Comparison of ENCODE assay signal across 10 mouse cellular contexts in genomic region chr7:45634946-45635681, GRCm38 (mm10). TPM values are rescaled to one million over a fixed set of nuclear protein-coding genes. Genes with fewer than 3 reads are reported as not detected.
DNase-seq lines count a peak whose midpoint lies in the region; ATAC-seq lines count a peak whose summit lies in the region.
"Had no signal": no experiment of that assay in that cellular context is flagged by ENCODE, and none has a peak within 500 bp of the region (broad histone marks: within the 10 kb centered on the region; RNA-seq: fewer than 3 reads in every experiment).

No protein-coding gene starts in this region.

- peaks cover 21% of the 10 kb centered on the region for H3K27me3 ChIP-seq in heart, embryonic 13.5 days (replicated peaks)
- peaks cover 13% of the 10 kb centered on the region; the same call in 1 of the 2 replicates for H3K27me3 ChIP-seq in lung, embryonic 15.5 days
- peaks cover 47% of the 10 kb centered on the region for H3K27me3 ChIP-seq in forebrain, embryonic 10.5 days (ENCODE audit: poor library complexity, severe bottlenecking)

- peaks cover 56% of the 10 kb centered on the region for H3K4me1 ChIP-seq in heart, embryonic 13.5 days
- H3K4me1 ChIP-seq in lung, embryonic 15.5 days, result peaks cover 42% of the 10 kb centered on the region
- H3K4me1 ChIP-seq in forebrain, embryonic 10.5 days, result peaks cover 30% of the 10 kb centered on the region

- no peak overlapping the region for H3K4me3 ChIP-seq in heart, embryonic 13.5 days
- no peak overlapping the region for H3K4me3 ChIP-seq in lung, embryonic 15.5 days
- H3K4me3 ChIP-seq in forebrain, embryonic 10.5 days, result no peak overlapping the region

- no peak overlapping the region for H3K9ac ChIP-seq in heart, embryonic 13.5 days
- H3K9ac ChIP-seq in lung, embryonic 15.5 days, result no peak overlapping the region
- H3K9ac ChIP-seq: forebrain, postnatal 0 days had no signal

- ATAC-seq in CD4-positive, CD25-positive, alpha-beta regulatory T cell, adult 4 months, result peak; percentile 73
- ATAC-seq in heart, embryonic 13.5 days (ENCODE audit: extremely low read depth, insufficient number of reproducible peaks, low FRiP score, low TSS enrichment), result no peak
- ATAC-seq in lung, embryonic 15.5 days (ENCODE audit: borderline replicate concordance, extremely low read depth, low FRiP score, low TSS enrichment), result no peak
- ATAC-seq: forebrain, postnatal 0 days had no signal

- DNase-seq in cerebellum, adult 9-11 months, result peak; percentile 43
- DNase-seq in cerebellum, adult 18-20 months, result no peak
- no peak for DNase-seq in forebrain, embryonic 10.5 days (ENCODE audit: extremely low spot score, low spot score)
- DNase-seq in left cerebral cortex, adult 8-10 months (ENCODE audit: low spot score in 2 of 2), result no peak
- no peak for DNase-seq in frontal cortex, postnatal 10 days (ENCODE audit: low spot score in 2 of 2)
- DNase-seq: forebrain, postnatal 0 days had no signal

- no peak overlapping the region for H3K4me2 ChIP-seq in heart, embryonic 13.5 days
- no peak overlapping the region for H3K4me2 ChIP-seq in lung, embryonic 15.5 days

- no peaks in the 10 kb centered on the region for H3K9me3 ChIP-seq in heart, embryonic 13.5 days
- no peaks in the 10 kb centered on the region for H3K9me3 ChIP-seq in lung, embryonic 15.5 days
- peaks cover 3% of the 10 kb centered on the region; the same call in 1 of the 2 replicates for H3K9me3 ChIP-seq in forebrain, embryonic 10.5 days

- 71% methylated on average over 11 of the region's 11 CpGs for WGBS in heart, embryonic 13.5 days
- 77% methylated on average over 11 of the region's 11 CpGs for WGBS in lung, embryonic 15.5 days
- 95% methylated on average over 11 of the region's 11 CpGs for WGBS in forebrain, embryonic 10.5 days

- H3K36me3 ChIP-seq in heart, embryonic 13.5 days, result peaks cover 18% of the 10 kb centered on the region
- peaks cover 10% of the 10 kb centered on the region; the same call in 1 of the 2 replicates for H3K36me3 ChIP-seq in lung, embryonic 15.5 days
- peaks cover 19% of the 10 kb centered on the region for H3K36me3 ChIP-seq in forebrain, embryonic 10.5 days (replicated peaks)

- peak overlapping the region; percentile 80 for H3K27ac ChIP-seq in heart, embryonic 13.5 days (replicated peaks)
- H3K27ac ChIP-seq in lung, embryonic 15.5 days, result peak overlapping the region; percentile 71
- H3K27ac ChIP-seq in forebrain, embryonic 10.5 days, result no peak overlapping the region

RNA-seq across cellular contexts. Expression of gene Mamstr, which starts 4.7 kb away (rescaled TPM):
- polyA plus RNA-seq in CD4-positive, CD25-positive, alpha-beta regulatory T cell, adult 4 months (2017; shearing (Covaris generic)), result under 1 TPM; 0.32 to 0.40 TPM
- polyA plus RNA-seq in heart, embryonic 13.5 days (2015; fragmentation: Nextera tagmentation; extraction: Ambion mirVana), result 3.3 and 5.0 TPM in 2 replicates
- polyA plus RNA-seq in lung, embryonic 15.5 days (2015; fragmentation: Nextera tagmentation; extraction: Ambion mirVana), result 7.7 and 9.5 TPM in 2 replicates
- polyA plus RNA-seq in forebrain, embryonic 10.5 days (2016; fragmentation: Nextera tagmentation; extraction: Ambion mirVana), result 1.7 and 3.1 TPM in 2 replicates
- total RNA-seq in left cerebral cortex, adult 8-10 months (2022), result 1 to 10 TPM; 3.5 to 6.0 (median 5.6) TPM

RNA-seq across cellular contexts. Expression of gene Rasip1, which starts 7.8 kb away (rescaled TPM):
- under 1 TPM in 1 of 2 experiments, not detected in 1; 0.20 TPM for polyA plus RNA-seq in CD4-positive, CD25-positive, alpha-beta regulatory T cell, adult 4 months (2017; shearing (Covaris generic))
- 17.1 and 18.9 TPM in 2 replicates for polyA plus RNA-seq in heart, embryonic 13.5 days (2015; fragmentation: Nextera tagmentation; extraction: Ambion mirVana)
- polyA plus RNA-seq in lung, embryonic 15.5 days (2015; fragmentation: Nextera tagmentation; extraction: Ambion mirVana), result 32.4 and 33.3 TPM in 2 replicates
- polyA plus RNA-seq in forebrain, embryonic 10.5 days (2016; fragmentation: Nextera tagmentation; extraction: Ambion mirVana), result 4.5 and 4.7 TPM in 2 replicates
- 1 to 10 TPM; 5.9 to 7.6 (median 6.6) TPM for total RNA-seq in left cerebral cortex, adult 8-10 months (2022)

RNA-seq across cellular contexts. Expression of gene Izumo1, which starts 13.5 kb away (rescaled TPM):
- polyA plus RNA-seq in CD4-positive, CD25-positive, alpha-beta regulatory T cell, adult 4 months (2017; shearing (Covaris generic)), result not detected
- polyA plus RNA-seq in heart, embryonic 13.5 days (2015; fragmentation: Nextera tagmentation; extraction: Ambion mirVana), result 0.11 and 0.19 TPM in 2 replicates
- polyA plus RNA-seq in lung, embryonic 15.5 days (2015; fragmentation: Nextera tagmentation; extraction: Ambion mirVana), result 0.15 and 0.29 TPM in 2 replicates
- 0.25 TPM in 1 of 2 replicates, not detected in the other for polyA plus RNA-seq in forebrain, embryonic 10.5 days (2016; fragmentation: Nextera tagmentation; extraction: Ambion mirVana)
- not detected for total RNA-seq in left cerebral cortex, adult 8-10 months (2022)
- polyA plus RNA-seq: forebrain, postnatal 0 days had no signal

RNA-seq across cellular contexts. Expression of gene Fut1, which starts 18.0 kb away (rescaled TPM):
- polyA plus RNA-seq in CD4-positive, CD25-positive, alpha-beta regulatory T cell, adult 4 months (2017; shearing (Covaris generic)), result not detected
- polyA plus RNA-seq in heart, embryonic 13.5 days (2015; fragmentation: Nextera tagmentation; extraction: Ambion mirVana), result not detected in 2 replicates
- 0.47 and 0.49 TPM in 2 replicates for polyA plus RNA-seq in lung, embryonic 15.5 days (2015; fragmentation: Nextera tagmentation; extraction: Ambion mirVana)
- polyA plus RNA-seq in forebrain, embryonic 10.5 days (2016; fragmentation: Nextera tagmentation; extraction: Ambion mirVana), result 0.07 TPM in 1 of 2 replicates, not detected in the other
- total RNA-seq in left cerebral cortex, adult 8-10 months (2022), result under 1 TPM in 1 of 4 experiments, not detected in 3; 0.21 TPM
- total RNA-seq: layer of hippocampus, postnatal 14 days had no signal
- polyA plus RNA-seq: forebrain, postnatal 0 days had no signal

RNA-seq across cellular contexts. Expression of gene Fgf21, which starts 19.8 kb away (rescaled TPM):
- not detected for polyA plus RNA-seq in CD4-positive, CD25-positive, alpha-beta regulatory T cell, adult 4 months (2017; shearing (Covaris generic))
- not detected in 2 replicates for polyA plus RNA-seq in heart, embryonic 13.5 days (2015; fragmentation: Nextera tagmentation; extraction: Ambion mirVana)
- 0.42 TPM in 1 of 2 replicates, not detected in the other for polyA plus RNA-seq in lung, embryonic 15.5 days (2015; fragmentation: Nextera tagmentation; extraction: Ambion mirVana)
- polyA plus RNA-seq in forebrain, embryonic 10.5 days (2016; fragmentation: Nextera tagmentation; extraction: Ambion mirVana), result not detected in 2 replicates
- total RNA-seq in left cerebral cortex, adult 8-10 months (2022), result not detected
- total RNA-seq: forebrain, postnatal 0 days; layer of hippocampus, postnatal 14 days had no signal
- polyA plus RNA-seq: forebrain, postnatal 0 days had no signal
